Mouse (Mus musculus): Measurements from ENCODE around the gene Mx1.

- TF ChIP-seq CTCF (IDR thresholded peaks at IDR 0.05; ENCODE audit: insufficient read depth, low read depth, low read length) = no peak
- TF ChIP-seq POLR2A (IDR thresholded peaks at IDR 0.05; ENCODE audit: insufficient read depth, low read depth, low read length) = no peak
Measured at GRCm38 (mm10) chr16:97438191-97438590, 24.5 kb downstream of the Mx1 start.

Data from olfactory bulb, adult 2 months (tissue).